In the genomic region with DNA sequence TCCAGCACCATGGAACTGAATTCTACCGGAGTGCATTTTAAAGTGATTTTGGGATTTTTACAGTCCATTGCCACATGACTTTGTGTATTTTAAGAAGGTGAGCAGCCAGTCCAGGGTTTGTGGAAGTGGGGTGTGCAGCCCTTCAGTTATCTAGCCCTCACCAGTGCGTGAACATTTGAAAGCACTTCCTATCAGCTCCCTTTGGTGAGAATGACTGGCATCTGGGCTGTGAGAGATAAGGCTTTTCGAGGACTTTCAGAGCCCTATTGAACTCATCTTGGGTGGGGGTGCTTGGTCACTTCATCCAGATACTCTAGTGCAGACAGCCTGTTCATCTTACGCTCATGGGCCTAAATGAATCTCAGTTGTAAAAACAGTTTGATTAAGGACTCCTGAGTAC, we compare ENCODE assay signal across 11 mouse cellular contexts.
DNase-seq lines count a peak whose midpoint lies in the region; ATAC-seq and TF ChIP-seq lines count a peak whose summit lies in the region.
"Had no signal": no experiment of that assay in that cellular context is flagged by ENCODE, and none has a peak within 500 bp of the region (broad histone marks: within the 10 kb centered on the region; RNA-seq: fewer than 3 reads in every experiment).

No protein-coding gene starts in this region.

- TF ChIP-seq EP300 in heart, postnatal 0 days (IDR thresholded peaks at IDR 0.05; ENCODE audit: low read depth): no peak

- no peak overlapping the region for H3K4me3 ChIP-seq in heart, postnatal 0 days (ENCODE audit: low read depth, low read length)
- peak overlapping the region; percentile 31 for H3K4me3 ChIP-seq in liver, embryonic 16.5 days (ENCODE audit: low read depth, low read length)
- H3K4me3 ChIP-seq: embryonic facial prominence, embryonic 15.5 days; hindbrain, embryonic 13.5 days had no signal

- peak overlapping the region; percentile 28; the same call in 1 of the 2 replicates for H3K4me2 ChIP-seq in heart, postnatal 0 days (ENCODE audit: low read depth, low read length)
- H3K4me2 ChIP-seq in liver, embryonic 16.5 days (ENCODE audit: low read depth, low read length): peak overlapping the region; percentile 71
- H3K4me2 ChIP-seq: embryonic facial prominence, embryonic 15.5 days; hindbrain, embryonic 13.5 days had no signal

- no peaks in the 10 kb centered on the region for H3K27me3 ChIP-seq in heart, postnatal 0 days (ENCODE audit: control insufficient read depth, insufficient read depth, low read length)
- H3K27me3 ChIP-seq in liver, embryonic 16.5 days (ENCODE audit: control insufficient read depth, insufficient read depth, low read depth, low read length): no peaks in the 10 kb centered on the region
- H3K27me3 ChIP-seq: embryonic facial prominence, embryonic 15.5 days; hindbrain, embryonic 13.5 days had no signal

- H3K36me3 ChIP-seq in heart, postnatal 0 days (replicated peaks; ENCODE audit: control insufficient read depth, insufficient read depth, low read length): no peaks in the 10 kb centered on the region
- H3K36me3 ChIP-seq in liver, embryonic 16.5 days (ENCODE audit: control insufficient read depth, insufficient read depth): no peaks in the 10 kb centered on the region
- H3K36me3 ChIP-seq: embryonic facial prominence, embryonic 15.5 days; hindbrain, embryonic 13.5 days had no signal

- no peak for TF ChIP-seq CTCF in heart, postnatal 0 days (IDR thresholded peaks at IDR 0.05; ENCODE audit: low read depth)

- H3K27ac ChIP-seq in heart, postnatal 0 days (ENCODE audit: low read depth): peak overlapping the region; percentile 30; the same call in 1 of the 2 replicates
- peak overlapping the region; percentile 98 for H3K27ac ChIP-seq in liver, embryonic 16.5 days (ENCODE audit: low read length)
- H3K27ac ChIP-seq: embryonic facial prominence, embryonic 15.5 days; hindbrain, embryonic 13.5 days had no signal

- ATAC-seq in heart, postnatal 0 days (ENCODE audit: insufficient read depth, low read depth): peak; percentile 57
- peak; percentile 98 for ATAC-seq in liver, embryonic 16.5 days (ENCODE audit: low read depth)

- no peak overlapping the region for H3K9ac ChIP-seq in heart, postnatal 0 days (replicated peaks; ENCODE audit: low read depth, low read length)
- H3K9ac ChIP-seq in liver, embryonic 16.5 days (ENCODE audit: low read depth, low read length): peak overlapping the region; percentile 66
- H3K9ac ChIP-seq: embryonic facial prominence, embryonic 15.5 days; hindbrain, embryonic 13.5 days had no signal

- WGBS in heart, postnatal 0 days: 19% methylated on average over 4 of the region's 4 CpGs
- 12% methylated on average over 4 of the region's 4 CpGs for WGBS in liver, embryonic 16.5 days (ENCODE audit: insufficient replicate concordance)

- no peak for DNase-seq in heart, postnatal 0 days (ENCODE audit: low spot score)
- no peak for DNase-seq in heart, adult 9 months (ENCODE audit: low spot score in 2 of 2)
- peak; percentile 93 for DNase-seq in MEL-GATA-1-ER (ENCODE audit: extremely low read depth, low read depth)
- DNase-seq in c-Kit-positive CD71-positive TER-119-positive erythroid progenitor cells, embryonic 14.5 days (ENCODE audit: low spot score): peak; percentile 90
- DNase-seq in cerebellum, adult 11 months: no peak
- DNase-seq in urinary bladder, postnatal 14 days (ENCODE audit: low spot score): no peak
- DNase-seq: kidney, postnatal 14 days; right cerebral cortex, adult 18-20 months had no signal

- H3K4me1 ChIP-seq in heart, postnatal 0 days (ENCODE audit: control insufficient read depth, insufficient read depth): peaks cover 29% of the 10 kb centered on the region
- H3K4me1 ChIP-seq in liver, embryonic 16.5 days (ENCODE audit: control insufficient read depth, low read depth, low read length): peaks cover 65% of the 10 kb centered on the region

- no peaks in the 10 kb centered on the region for H3K9me3 ChIP-seq in heart, postnatal 0 days (replicated peaks; ENCODE audit: control insufficient read depth, low read length)
- H3K9me3 ChIP-seq in liver, embryonic 16.5 days (replicated peaks; ENCODE audit: control insufficient read depth, low read length): no peaks in the 10 kb centered on the region
- H3K9me3 ChIP-seq: embryonic facial prominence, embryonic 15.5 days; hindbrain, embryonic 13.5 days had no signal

Comparison
In these comparisons a context has a peak if more than half of its experiments do, and no peak if none do; other contexts are left out.
1. DNase-seq: peak in MEL-GATA-1-ER (single experiment) and c-Kit-positive CD71-positive TER-119-positive erythroid progenitor cells, embryonic 14.5 days (single experiment); none in heart, postnatal 0 days (single experiment), heart, adult 9 months (0 of 2), cerebellum, adult 11 months (single experiment) and urinary bladder, postnatal 14 days (single experiment).